Mouse (Mus musculus) testis, adult 2 months (tissue): ENCODE results near the gene B3glct.

Source experiments
- CTCF ChIP-seq: fragments of 200-500 bp; IDR thresholded peaks from 2 replicates; pipeline ENCODE4 v1.5.1; 2012; ENCODE audit warnings: low read depth, mild to moderate bottlenecking, inconsistent platforms, low read length, moderate library complexity; ENCODE audit not compliant: control insufficient read depth, insufficient read depth, insufficient replicate concordance
- POLR2A ChIP-seq: fragments of 200-500 bp; IDR thresholded peaks from 2 replicates; pipeline ENCODE4 v1.6.1; 2012; ENCODE audit warnings: low read depth, mild to moderate bottlenecking, inconsistent platforms, low read length, moderate library complexity; ENCODE audit not compliant: control insufficient read depth

GRCm38 (mm10) chr5:149740703-149741102 lies 62.7 kb downstream of the B3glct start:
- TF ChIP-seq POLR2A (no peak), CTCF (peak; percentile 48; the same call in 1 of the 2 replicates)
